Comparison of ENCODE assay signal across 10 mouse cellular contexts in the genomic region with DNA sequence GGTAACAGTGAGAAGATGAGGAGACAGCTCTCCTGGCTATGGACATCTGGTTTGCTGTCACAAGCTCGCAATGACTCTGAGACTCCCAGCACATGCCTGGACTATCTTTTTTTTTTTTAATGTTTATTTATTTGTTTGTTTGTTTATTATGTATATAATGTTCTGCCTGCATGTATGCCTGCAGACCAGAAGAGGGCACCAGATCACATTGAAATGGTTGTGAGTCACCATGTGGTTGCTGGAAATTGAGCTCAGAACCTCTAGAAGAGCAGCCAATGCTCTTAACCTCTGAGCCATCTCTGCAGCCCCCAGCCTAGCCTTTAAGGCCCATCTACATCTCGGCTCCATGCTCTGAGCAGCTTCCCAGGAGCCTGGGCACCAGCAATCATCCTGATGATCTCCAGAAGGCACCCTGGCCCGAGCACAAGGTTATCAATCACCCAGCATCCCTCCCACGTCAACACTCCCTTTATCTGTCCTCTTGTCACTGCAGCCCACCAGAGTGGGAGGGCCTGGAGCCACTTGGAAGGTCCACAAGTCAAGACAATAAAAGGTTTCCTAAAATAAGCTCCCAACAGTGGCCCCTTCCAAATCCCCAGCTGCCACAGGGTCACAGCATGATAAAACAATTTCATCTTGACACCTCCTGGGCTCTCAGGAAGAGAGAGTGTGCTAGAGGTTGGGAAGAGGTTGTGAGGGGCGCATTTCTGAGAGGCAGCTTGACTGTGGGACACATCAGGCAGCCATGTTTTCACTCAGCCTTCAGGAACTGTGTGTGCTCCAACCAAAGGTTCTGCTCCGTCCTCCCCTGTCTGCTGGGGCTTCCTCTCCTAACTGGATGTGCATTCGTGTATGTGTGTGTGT.
DNase-seq lines count a peak whose midpoint lies in the region; ATAC-seq and TF ChIP-seq lines count a peak whose summit lies in the region.
"Had no signal": no experiment of that assay in that cellular context is flagged by ENCODE, and none has a peak within 500 bp of the region (broad histone marks: within the 10 kb centered on the region; RNA-seq: fewer than 3 reads in every experiment).

No protein-coding gene starts in this region.

- no peaks in the 10 kb centered on the region for H3K27me3 ChIP-seq in forebrain, embryonic 14.5 days (replicated peaks; ENCODE audit: control insufficient read depth, insufficient read depth, low read length)
- no peaks in the 10 kb centered on the region for H3K27me3 ChIP-seq in forebrain, embryonic 16.5 days (replicated peaks; ENCODE audit: control insufficient read depth, insufficient read depth, low read length)
- no peaks in the 10 kb centered on the region for H3K27me3 ChIP-seq in kidney, adult 2 months (replicated peaks; ENCODE audit: control insufficient read depth, insufficient read depth, low read length)

- H3K4me2 ChIP-seq in forebrain, embryonic 14.5 days (ENCODE audit: low read length), result no peak overlapping the region
- H3K4me2 ChIP-seq in forebrain, embryonic 16.5 days (ENCODE audit: low read length), result no peak overlapping the region

- no peak for TF ChIP-seq POLR2A in kidney, adult 2 months (IDR thresholded peaks at IDR 0.05; ENCODE audit: low read depth, low read length)

- no peak overlapping the region for H3K27ac ChIP-seq in forebrain, embryonic 14.5 days (ENCODE audit: low read depth, low read length)
- no peak overlapping the region for H3K27ac ChIP-seq in forebrain, embryonic 16.5 days (ENCODE audit: low read length)
- H3K27ac ChIP-seq in kidney, adult 2 months (ENCODE audit: insufficient read depth, low read depth, low read length), result no peak overlapping the region

- DNase-seq in forebrain, embryonic 14.5 days (ENCODE audit: low spot score), result peak; percentile 42
- no peak for DNase-seq in kidney, adult 2 months
- no peak for DNase-seq in kidney, postnatal 36 days
- peak; percentile 25 for DNase-seq in thymus, postnatal 0 days (ENCODE audit: low spot score)
- no peak for DNase-seq in thymus, postnatal 36 days
- DNase-seq in frontal cortex, postnatal 36 days (ENCODE audit: low spot score in 2 of 2), result no peak
- DNase-seq: adrenal gland, postnatal 25 days; right cerebral cortex, adult 18-20 months had no signal

- H3K4me1 ChIP-seq in forebrain, embryonic 14.5 days (ENCODE audit: control insufficient read depth, insufficient read depth, low read length), result peaks cover 19% of the 10 kb centered on the region
- H3K4me1 ChIP-seq in forebrain, embryonic 16.5 days (replicated peaks; ENCODE audit: control insufficient read depth, insufficient read depth, low read length), result peaks cover 16% of the 10 kb centered on the region
- peaks cover 33% of the 10 kb centered on the region for H3K4me1 ChIP-seq in kidney, adult 2 months (ENCODE audit: control insufficient read depth, insufficient read depth, low read length)

- no peaks in the 10 kb centered on the region for H3K36me3 ChIP-seq in forebrain, embryonic 14.5 days (ENCODE audit: control insufficient read depth, insufficient read depth, low read length)
- no peaks in the 10 kb centered on the region for H3K36me3 ChIP-seq in forebrain, embryonic 16.5 days (ENCODE audit: control insufficient read depth, insufficient read depth)
- H3K36me3 ChIP-seq in kidney, adult 2 months (ENCODE audit: control insufficient read depth, insufficient read depth, low read length), result no peaks in the 10 kb centered on the region

- 77% methylated on average over 7 of the region's 7 CpGs for WGBS in forebrain, embryonic 14.5 days
- 75% methylated on average over 7 of the region's 7 CpGs for WGBS in forebrain, embryonic 16.5 days
- 58% methylated on average over 7 of the region's 7 CpGs for WGBS in kidney, adult 2 months

- H3K4me3 ChIP-seq in forebrain, embryonic 14.5 days (ENCODE audit: low read depth, low read length), result no peak overlapping the region
- H3K4me3 ChIP-seq in forebrain, embryonic 16.5 days (replicated peaks; ENCODE audit: low read length), result no peak overlapping the region
- no peak overlapping the region for H3K4me3 ChIP-seq in kidney, adult 2 months (ENCODE audit: insufficient read depth, low read depth, low read length)

- TF ChIP-seq CTCF in kidney, adult 2 months (conservative IDR thresholded peaks at IDR 0.05; ENCODE audit: insufficient read depth, insufficient read length, low read depth, low read length), result peak; percentile 37

- H3K9ac ChIP-seq in forebrain, embryonic 14.5 days (ENCODE audit: low read length), result no peak overlapping the region
- no peak overlapping the region for H3K9ac ChIP-seq in forebrain, embryonic 16.5 days (replicated peaks; ENCODE audit: low read depth, low read length)

- H3K9me3 ChIP-seq in forebrain, embryonic 14.5 days (replicated peaks; ENCODE audit: control insufficient read depth, low read length), result no peaks in the 10 kb centered on the region
- no peaks in the 10 kb centered on the region for H3K9me3 ChIP-seq in forebrain, embryonic 16.5 days (ENCODE audit: control insufficient read depth, low read length)

- no peak for ATAC-seq in forebrain, embryonic 14.5 days
- no peak for ATAC-seq in forebrain, embryonic 16.5 days
- no peak for ATAC-seq in megakaryocyte progenitor cell, adult 5-6 weeks (replicated peaks; ENCODE audit: poor library complexity)

Comparison
In these comparisons a context has a peak if more than half of its experiments do, and no peak if none do; other contexts are left out.
1. DNase-seq: peak in forebrain, embryonic 14.5 days (single experiment) and thymus, postnatal 0 days (single experiment); none in kidney, adult 2 months (single experiment), kidney, postnatal 36 days (0 of 2), thymus, postnatal 36 days (0 of 2) and frontal cortex, postnatal 36 days (0 of 2).